Mouse (Mus musculus) testis, adult 2 months (tissue): ENCODE data around the gene Olfr1446.

Experiments
- CTCF ChIP-seq: fragments of 200-500 bp; IDR thresholded peaks from 2 replicates; pipeline ENCODE4 v1.5.1; 2012; ENCODE audit warnings: low read depth, mild to moderate bottlenecking, inconsistent platforms, low read length, moderate library complexity; ENCODE audit not compliant: control insufficient read depth, insufficient read depth, insufficient replicate concordance
- POLR2A ChIP-seq: fragments of 200-500 bp; IDR thresholded peaks from 2 replicates; pipeline ENCODE4 v1.6.1; 2012; ENCODE audit warnings: low read depth, mild to moderate bottlenecking, inconsistent platforms, low read length, moderate library complexity; ENCODE audit not compliant: control insufficient read depth

DNA sequence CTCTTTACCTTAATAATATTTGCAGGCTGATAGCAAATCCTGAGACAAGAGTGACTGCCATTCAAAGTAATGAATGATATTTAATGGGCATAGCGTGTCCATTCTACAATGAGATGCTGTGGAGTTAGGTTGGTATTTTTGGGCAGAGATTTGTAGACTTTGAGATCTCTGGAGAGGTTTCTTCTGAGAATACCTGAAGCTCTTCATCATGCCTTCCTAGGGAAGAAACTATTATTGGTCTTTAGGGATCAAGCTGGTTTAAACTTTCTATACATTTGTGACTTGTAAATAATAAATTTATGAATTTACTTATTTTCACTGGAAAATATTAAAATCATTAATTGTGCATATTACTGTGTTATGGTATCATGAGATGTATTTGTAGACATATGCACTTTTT is at the start of gene Olfr1446:
- TF ChIP-seq CTCF = no peak
- TF ChIP-seq POLR2A = no peak
